18 mouse cellular contexts compared by ENCODE assay signal in genomic region chr13:51948896-51949295, GRCm38 (mm10).
"Had no signal": no experiment of that assay in that cellular context is flagged by ENCODE, and none has a peak within 500 bp of the region (broad histone marks: within the 10 kb centered on the region; RNA-seq: fewer than 3 reads in every experiment).

No protein-coding gene starts in this region.

- H3K9ac ChIP-seq: lung, embryonic 14.5 days; midbrain, embryonic 12.5 days; neural tube, embryonic 13.5 days; neural tube, embryonic 15.5 days had no signal

- DNase-seq: lung, adult 18-20 months; lung, embryonic 14.5 days; lung, postnatal 10 days; lung, postnatal 4 days; midbrain, embryonic 14.5 days; right cerebral cortex, adult 18-20 months; right cerebral cortex, postnatal 25 days; right cerebral cortex, postnatal 4 days; spleen, adult 18-20 months; thymus, adult 18-20 months; thymus, postnatal 14 days; thymus, postnatal 36 days had no signal

- ATAC-seq: midbrain, embryonic 16.5 days had no signal

- H3K4me3 ChIP-seq: midbrain, embryonic 10.5 days; midbrain, embryonic 12.5 days; myocyte; neural tube, embryonic 13.5 days; neural tube, embryonic 15.5 days had no signal

- H3K9me3 ChIP-seq: midbrain, embryonic 10.5 days; midbrain, embryonic 12.5 days; neural tube, embryonic 13.5 days; neural tube, embryonic 15.5 days had no signal

- H3K4me1 ChIP-seq: midbrain, embryonic 12.5 days had no signal

- H3K36me3 ChIP-seq: midbrain, embryonic 10.5 days; midbrain, embryonic 12.5 days; neural tube, embryonic 13.5 days; neural tube, embryonic 15.5 days had no signal

- H3K4me2 ChIP-seq: lung, embryonic 14.5 days; midbrain, embryonic 12.5 days; neural tube, embryonic 13.5 days; neural tube, embryonic 15.5 days had no signal

- H3K27ac ChIP-seq: midbrain, embryonic 10.5 days; midbrain, embryonic 12.5 days; neural tube, embryonic 13.5 days; neural tube, embryonic 15.5 days had no signal
